Mouse (Mus musculus) inflammation-experienced regulatory T-cells (primary cell): Measurements from ENCODE around the gene Igfl3. TPM values are rescaled to one million over a fixed set of nuclear protein-coding genes. Genes with fewer than 3 reads are reported as not detected.

Experiments
- polyA plus RNA-seq, 2 experiments: library from polyadenylated mRNA; unstranded; fragments of 100-300 nt; shearing (Covaris generic); gene quantifications; one replicate each; pipeline ENCODE4 v1.2.1; 2017

Igfl3 gene
- not detected for polyA plus RNA-seq

GRCm38 (mm10) chr7:18176194-18176593 is at the start of gene Igfl3:
Gene Igfl3, plus strand, starts transcription at chr7:18176494.

Other genes starting within 250 kb of the Igfl3 start
- gene Ceacam11, start 204.4 kb upstream of the Igfl3 start, polyA plus RNA-seq, result not detected
- gene Ceacam13, start 166.6 kb upstream of the Igfl3 start, polyA plus RNA-seq, result not detected
- not detected for gene Ceacam12, start 110.6 kb upstream of the Igfl3 start, polyA plus RNA-seq
- gene Mill1, start 68.9 kb downstream of the Igfl3 start, polyA plus RNA-seq, result not detected
- under 1 TPM in 1 of 2 experiments, not detected in 1; 0.37 TPM for gene Psg18, start 178.5 kb downstream of the Igfl3 start, polyA plus RNA-seq